Mouse (Mus musculus): ENCODE results near the gene Pltp.

The Pltp gene

GRCm38 (mm10) chr2:164835164-164835563 is 22.3 kb downstream of the Pltp start:
- DNase-seq = no peak

GRCm38 (mm10) chr2:164834531-164834930 is 23.0 kb downstream of the Pltp start:
- no peak for DNase-seq

- peak; percentile 86 for DNase-seq
Measured at GRCm38 (mm10) chr2:164833314-164833959, 24.1 kb downstream of the Pltp start, which contains the start of gene Neurl2. Gene Neurl2, minus strand, starts transcription at chr2:164833456.

GRCm38 (mm10) chr2:164832748-164833301 is 24.7 kb downstream of the Pltp start, which contains the start of gene Ctsa:
Gene Ctsa, plus strand, starts transcription at chr2:164832873.
- DNase-seq = peak; percentile 71

GRCm38 (mm10) chr2:164832032-164832747 is 25.3 kb downstream of the Pltp start:
- peak; percentile 40 for DNase-seq

- DNase-seq = no peak
Measured at GRCm38 (mm10) chr2:164831029-164831428, 26.5 kb downstream of the Pltp start.

GRCm38 (mm10) chr2:164829090-164829489 is 28.4 kb downstream of the Pltp start:
- DNase-seq = no peak

GRCm38 (mm10) chr2:164828437-164828836 is 29.1 kb downstream of the Pltp start, which contains the start of gene Spata25:
Gene Spata25, minus strand, starts transcription at chr2:164828537.
- DNase-seq = no peak

GRCm38 (mm10) chr2:164827146-164827850 is 30.2 kb downstream of the Pltp start:
- DNase-seq = no peak

GRCm38 (mm10) chr2:164825521-164825920 is 32.0 kb downstream of the Pltp start:
- DNase-seq = no peak

GRCm38 (mm10) chr2:164823969-164824368 is 33.5 kb downstream of the Pltp start:
- DNase-seq = no peak

GRCm38 (mm10) chr2:164823181-164823585 is 34.3 kb downstream of the Pltp start:
- no peak for DNase-seq

GRCm38 (mm10) chr2:164822636-164823165 is 34.8 kb downstream of the Pltp start, which contains the start of gene Zswim1:
Gene Zswim1, plus strand, starts transcription at chr2:164822686.
- peak; percentile 100 for DNase-seq

GRCm38 (mm10) chr2:164821060-164821459 is 36.5 kb downstream of the Pltp start:
- DNase-seq = no peak

- DNase-seq = no peak
Measured at GRCm38 (mm10) chr2:164817703-164818102, 39.8 kb downstream of the Pltp start.

- DNase-seq = no peak
Measured at GRCm38 (mm10) chr2:164817206-164817605, 40.3 kb downstream of the Pltp start.

GRCm38 (mm10) chr2:164815821-164816220 is 41.7 kb downstream of the Pltp start:
- DNase-seq = no peak

- no peak for DNase-seq
Measured at GRCm38 (mm10) chr2:164815348-164815747, 42.2 kb downstream of the Pltp start.

GRCm38 (mm10) chr2:164813557-164813956 is 44.0 kb downstream of the Pltp start:
- no peak for DNase-seq

- no peak for DNase-seq
Measured at GRCm38 (mm10) chr2:164806614-164807013, 50.9 kb downstream of the Pltp start.

GRCm38 (mm10) chr2:164805332-164805718 is 52.2 kb downstream of the Pltp start:
- DNase-seq = no peak

- peak; percentile 98 for DNase-seq
Measured at GRCm38 (mm10) chr2:164804533-164805331, 52.8 kb downstream of the Pltp start, which contains the start of the genes Acot8 and Zswim3. Gene Acot8, minus strand, starts transcription at chr2:164804882. Gene Zswim3, plus strand, starts transcription at chr2:164805098.

Measured in cerebellum, adult 11 months (tissue).